Mouse (Mus musculus) forebrain, embryonic 10.5 days (tissue): Measurements from ENCODE around the gene Dnttip1. TPM values are rescaled to one million over a fixed set of nuclear protein-coding genes. Genes with fewer than 3 reads are reported as not detected.

Experiments
- DNase-seq: peaks from one replicate; pipeline ENCODE4 v3.0.0-alpha.2; 2017; ENCODE audit warnings: low spot score; ENCODE audit errors: extremely low spot score
- H3K27ac ChIP-seq: fragments of 300-500 bp; sonication (generic); 2 replicates; pipeline ENCODE4 v1.5.1; 2016; ENCODE audit warnings: mild to moderate bottlenecking
- H3K27me3 ChIP-seq: fragments of 300-500 bp; sonication (generic); 2 replicates; pipeline ENCODE4 v1.6.1; 2016; ENCODE audit warnings: mild to moderate bottlenecking; ENCODE audit not compliant: poor library complexity, severe bottlenecking
- H3K36me3 ChIP-seq: fragments of 300-500 bp; sonication (generic); replicated peaks from 2 replicates; pipeline ENCODE4 v1.6.1; 2016; ENCODE audit warnings: mild to moderate bottlenecking, moderate library complexity
- H3K4me1 ChIP-seq: fragments of 300-500 bp; sonication (generic); 2 replicates; pipeline ENCODE4 v1.6.1; 2016
- H3K4me3 ChIP-seq: fragments of 300-500 bp; sonication (generic); 2 replicates; pipeline ENCODE4 v1.5.1; 2016; ENCODE audit warnings: mild to moderate bottlenecking, moderate library complexity
- H3K9me3 ChIP-seq: fragments of 300-500 bp; sonication (generic); 2 replicates; pipeline ENCODE4 v1.6.1; 2016; ENCODE audit warnings: mild to moderate bottlenecking, moderate library complexity
- WGBS: fragments of 180-500 bp; shearing (Covaris S2); methylation state at CpG from one replicate; pipeline ENCODE4 v1.1.7; 2016; 5-methylcytosine and 5-hydroxymethylcytosine counted together
- polyA plus RNA-seq: library from polyadenylated mRNA; unstranded; fragments of >200 nt; fragmentation: Nextera tagmentation; extraction: Ambion mirVana; gene quantifications from 2 replicates; pipeline ENCODE4 v1.2.1, GENCODE M21; 2016

Dnttip1 gene
- polyA plus RNA-seq, 1 experiment from 2014 or later = 80.6 TPM

DNA sequence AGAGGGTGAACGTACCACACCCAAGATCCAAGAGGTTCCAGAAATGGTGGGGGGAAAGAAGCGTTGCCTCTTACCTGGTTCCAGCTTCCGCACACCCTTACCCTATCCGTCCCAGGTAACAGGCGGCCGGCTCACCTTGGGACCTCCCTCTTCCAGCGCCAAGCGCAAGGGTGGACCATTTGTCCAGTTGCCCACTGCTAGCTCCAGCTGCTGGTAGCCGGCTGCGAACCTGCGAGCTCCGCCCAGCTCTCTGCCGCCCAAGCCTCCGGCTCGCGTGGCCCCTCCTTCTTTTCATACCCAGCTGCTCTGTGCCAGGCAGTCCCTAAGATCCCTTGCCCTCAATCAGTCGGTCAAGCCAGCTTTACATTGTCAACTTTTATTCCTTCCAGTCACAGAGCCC is 31.0 kb downstream of the Dnttip1 start:
- no peaks in the 10 kb centered on the region for H3K9me3 ChIP-seq
- H3K27me3 ChIP-seq = no peaks in the 10 kb centered on the region
- H3K36me3 ChIP-seq = peaks cover 21% of the 10 kb centered on the region
- H3K27ac ChIP-seq = no peak overlapping the region
- WGBS = 76% methylated on average over 17 of the region's 17 CpGs
- no peak overlapping the region for H3K4me3 ChIP-seq
- no peak for DNase-seq
- H3K4me1 ChIP-seq = peaks cover 15% of the 10 kb centered on the region

DNA sequence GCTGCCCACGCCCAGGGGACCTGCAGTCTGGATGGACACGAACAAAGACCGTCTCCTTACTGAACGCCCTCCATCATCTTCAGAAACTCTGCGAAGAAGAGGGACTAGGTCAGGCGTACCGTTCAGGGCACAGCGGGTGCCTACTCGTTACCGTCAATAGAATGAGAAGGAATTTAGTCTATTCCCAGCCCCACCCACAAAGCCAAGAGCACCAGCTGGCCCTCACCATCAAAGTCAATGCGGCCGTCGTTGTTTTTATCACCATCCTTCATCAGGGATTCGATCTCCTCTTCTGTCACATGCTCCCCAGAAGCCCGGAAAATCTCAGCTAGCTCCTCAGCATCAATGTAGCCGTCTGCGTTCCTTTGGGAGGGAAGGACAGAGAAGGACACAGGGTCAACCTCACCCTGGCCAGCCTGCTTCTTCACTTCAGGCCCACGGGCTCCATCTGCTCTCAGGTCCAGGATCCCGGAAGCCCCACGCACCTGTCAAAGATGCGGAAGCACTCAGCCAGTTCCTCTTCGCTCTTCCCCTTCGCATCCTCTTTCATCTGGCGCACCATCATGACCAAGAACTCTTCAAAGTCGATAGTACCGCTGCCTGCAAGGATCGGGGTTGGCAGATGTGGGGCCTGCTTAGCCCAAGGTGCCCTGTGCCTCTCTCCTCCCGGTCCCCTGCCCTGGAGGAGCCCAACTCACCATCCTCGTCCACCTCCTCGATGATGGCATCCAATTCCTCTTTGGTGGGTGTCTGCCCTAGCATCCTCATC is 31.6 kb downstream of the Dnttip1 start:
- Histone ChIP-seq H3K27ac (no peak overlapping the region), H3K4me1 (peaks cover 9% of the 10 kb centered on the region), H3K27me3 (no peaks in the 10 kb centered on the region), H3K36me3 (peaks cover 14% of the 10 kb centered on the region), H3K4me3 (no peak overlapping the region), H3K9me3 (no peaks in the 10 kb centered on the region)
- no peak for DNase-seq
- WGBS = 87% methylated on average over 30 of the region's 30 CpGs

DNA sequence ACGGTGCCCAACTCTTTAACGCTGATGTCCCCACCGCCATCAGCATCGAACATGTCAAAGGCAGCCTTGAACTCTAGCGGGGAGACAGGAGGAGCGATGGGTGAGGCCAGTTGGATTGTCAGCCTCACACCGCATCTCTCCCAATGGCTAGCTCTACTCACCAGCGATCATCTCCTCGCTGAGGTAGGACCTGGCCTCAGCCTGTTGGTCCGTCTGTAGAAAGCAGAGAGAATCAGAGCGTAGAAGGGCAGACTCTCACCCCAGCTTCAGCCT is 32.2 kb downstream of the Dnttip1 start:
- DNase-seq = no peak
- Histone ChIP-seq H3K4me1 (peaks cover 9% of the 10 kb centered on the region; the same call in 1 of the 2 replicates), H3K27ac (no peak overlapping the region), H3K36me3 (peaks cover 9% of the 10 kb centered on the region), H3K27me3 (no peaks in the 10 kb centered on the region), H3K9me3 (no peaks in the 10 kb centered on the region), H3K4me3 (no peak overlapping the region)
- 92% methylated on average over 11 of the region's 11 CpGs for WGBS

DNA sequence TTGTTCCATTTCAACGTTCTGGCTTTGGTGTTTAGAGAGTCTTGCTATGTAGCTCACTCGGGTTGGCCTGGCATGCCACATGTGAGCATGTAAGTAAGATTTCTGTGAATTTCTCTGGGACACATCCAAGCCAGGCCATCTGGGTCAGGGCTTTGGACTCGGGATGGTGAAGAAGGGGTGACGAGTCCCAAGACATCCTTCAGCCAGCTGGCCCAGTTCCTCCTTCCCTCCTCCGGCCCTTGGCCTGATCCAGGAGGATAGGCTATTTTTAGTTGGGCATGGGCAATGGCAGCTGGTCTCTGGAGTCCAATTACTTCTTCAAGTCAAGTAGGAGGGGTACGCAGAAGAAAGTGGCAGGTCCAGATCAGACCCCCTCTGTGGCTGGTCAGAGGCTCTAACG is 33.0 kb downstream of the Dnttip1 start:
- Histone ChIP-seq H3K4me1 (0 out of 2 replicates have a peak, but pooled peaks cover 5% of the 10 kb centered on the region), H3K27me3 (no peaks in the 10 kb centered on the region), H3K36me3 (peaks cover under 1% of the 10 kb centered on the region; the same call in 1 of the 2 replicates), H3K9me3 (no peaks in the 10 kb centered on the region), H3K27ac (no peak overlapping the region), H3K4me3 (no peak overlapping the region)
- WGBS = 85% methylated on average over 7 of the region's 7 CpGs
- DNase-seq = no peak

DNA sequence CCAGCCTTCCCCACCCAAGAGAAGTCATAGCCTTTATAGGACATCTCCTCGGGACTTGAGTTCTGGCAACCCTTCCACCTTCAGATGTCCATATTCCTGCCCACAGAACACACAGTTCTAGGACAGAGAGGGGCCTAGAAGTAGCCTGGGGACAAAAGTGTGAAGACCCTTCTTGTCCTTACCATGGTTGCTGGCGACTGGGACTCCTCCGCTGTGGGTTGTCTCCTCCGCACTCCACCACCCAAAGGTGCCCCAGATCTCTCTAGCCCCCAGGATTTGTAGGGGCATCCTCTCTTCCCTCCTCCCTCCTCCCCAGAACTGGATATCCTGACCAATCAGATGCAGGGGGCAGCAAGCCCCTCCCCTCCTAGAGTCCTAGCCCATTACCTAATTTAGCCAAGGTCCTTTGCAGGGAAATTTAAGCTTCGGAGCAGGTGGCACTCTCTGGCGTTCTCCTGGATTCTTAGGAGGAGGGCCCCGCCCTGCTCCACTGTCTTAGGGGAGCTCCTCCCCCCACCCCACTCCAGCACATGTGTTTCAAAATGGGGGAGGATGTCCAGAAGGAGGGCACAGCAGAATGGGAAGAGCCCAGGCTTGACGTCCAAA is 33.8 kb downstream of the Dnttip1 start, which contains the start of gene Tnnc2:
Tnnc2 (minus strand) TSS at position 487 of the 606 bp plus-strand sequence.
- no peak for DNase-seq
- 72% methylated on average over 8 of the region's 8 CpGs for WGBS
- H3K9me3 ChIP-seq = no peaks in the 10 kb centered on the region
- H3K4me1 ChIP-seq = peaks cover 5% of the 10 kb centered on the region; the same call in 1 of the 2 replicates
- H3K27ac ChIP-seq = no peak within 1 kb of the TSS
- no peak within 1 kb of the TSS for H3K4me3 ChIP-seq
- H3K27me3 ChIP-seq = peaks cover 6% of the 10 kb centered on the region
- H3K36me3 ChIP-seq = no peaks in the 10 kb centered on the region

- 70% methylated on average over 4 of the region's 4 CpGs for WGBS
Measured at GRCm38 (mm10) chr2:164781876-164782275, 36.1 kb downstream of the Dnttip1 start.

GRCm38 (mm10) chr2:164783926-164784581 is 38.3 kb downstream of the Dnttip1 start:
- H3K4me1 ChIP-seq = peaks cover 35% of the 10 kb centered on the region
- H3K4me3 ChIP-seq = no peak overlapping the region
- no peaks in the 10 kb centered on the region for H3K9me3 ChIP-seq
- WGBS = 74% methylated on average over 7 of the region's 7 CpGs
- H3K36me3 ChIP-seq = peaks cover 6% of the 10 kb centered on the region
- peaks cover 24% of the 10 kb centered on the region for H3K27me3 ChIP-seq
- DNase-seq = no peak
- no peak overlapping the region for H3K27ac ChIP-seq

More at GRCm38 (mm10) chr2:164781876-164782275, 36.1 kb downstream of the Dnttip1 start:
- no peaks in the 10 kb centered on the region for H3K36me3 ChIP-seq
- H3K27me3 ChIP-seq = peaks cover 21% of the 10 kb centered on the region
- no peak overlapping the region for H3K4me3 ChIP-seq
- DNase-seq = no peak
- peaks cover 27% of the 10 kb centered on the region for H3K4me1 ChIP-seq
- no peak overlapping the region for H3K27ac ChIP-seq
- no peaks in the 10 kb centered on the region for H3K9me3 ChIP-seq

DNA sequence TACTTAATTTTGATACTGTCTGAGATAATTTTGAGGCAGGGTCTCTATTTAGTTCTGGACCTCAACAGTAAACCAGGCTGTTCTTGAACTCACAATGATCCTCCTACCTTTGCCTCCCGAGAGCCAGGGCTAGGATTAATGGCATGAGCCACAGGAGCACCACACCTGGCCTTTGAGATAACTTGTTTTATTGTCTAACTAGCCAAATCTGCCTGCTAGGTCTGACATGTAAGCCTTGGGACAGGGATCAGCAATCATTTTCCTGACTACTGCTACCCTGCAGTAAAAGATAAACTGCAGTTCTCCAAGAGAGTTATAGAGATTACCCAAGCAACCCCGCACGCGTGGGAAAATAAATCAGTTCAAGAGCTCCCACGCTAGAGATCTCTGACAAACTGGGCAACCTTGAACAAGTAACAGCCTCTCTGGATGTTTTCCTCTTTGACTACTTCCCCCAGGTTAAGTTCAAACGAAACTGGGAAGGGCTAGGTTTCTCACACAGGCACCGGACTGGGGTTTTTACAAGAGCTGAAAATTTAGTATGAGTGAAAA is 39.2 kb downstream of the Dnttip1 start:
- Histone ChIP-seq H3K27ac (peak overlapping the region; percentile 88), H3K4me1 (peaks cover 36% of the 10 kb centered on the region), H3K36me3 (peaks cover 11% of the 10 kb centered on the region), H3K9me3 (no peaks in the 10 kb centered on the region), H3K4me3 (peak overlapping the region; percentile 79), H3K27me3 (peaks cover 24% of the 10 kb centered on the region)
- no peak for DNase-seq
- 21% methylated on average over 7 of the region's 7 CpGs for WGBS

GRCm38 (mm10) chr2:164785481-164786387 is 40.0 kb downstream of the Dnttip1 start, which contains the start of gene Snx21:
Gene Snx21 (plus strand): TSS chr2:164785823.
- Histone ChIP-seq H3K4me1 (peaks cover 36% of the 10 kb centered on the region), H3K36me3 (peaks cover 19% of the 10 kb centered on the region), H3K4me3 (peak within 1 kb of the TSS; percentile 79), H3K27ac (peak within 1 kb of the TSS; percentile 88), H3K9me3 (no peaks in the 10 kb centered on the region), H3K27me3 (peaks cover 24% of the 10 kb centered on the region)
- under 1% methylated on average over 86 of the region's 89 CpGs for WGBS
- peak; percentile 83 for DNase-seq

GRCm38 (mm10) chr2:164786388-164786885 is 40.7 kb downstream of the Dnttip1 start:
- no peaks in the 10 kb centered on the region for H3K9me3 ChIP-seq
- WGBS = 7% methylated on average over 15 of the region's 15 CpGs
- peak overlapping the region; percentile 88 for H3K27ac ChIP-seq
- peak overlapping the region; percentile 79 for H3K4me3 ChIP-seq
- peaks cover 36% of the 10 kb centered on the region for H3K4me1 ChIP-seq
- H3K36me3 ChIP-seq = peaks cover 26% of the 10 kb centered on the region
- no peak for DNase-seq
- H3K27me3 ChIP-seq = peaks cover 24% of the 10 kb centered on the region

GRCm38 (mm10) chr2:164787032-164787431 is 41.2 kb downstream of the Dnttip1 start:
- H3K27me3 ChIP-seq = peaks cover 24% of the 10 kb centered on the region
- H3K9me3 ChIP-seq = no peaks in the 10 kb centered on the region
- H3K4me1 ChIP-seq = peaks cover 36% of the 10 kb centered on the region
- H3K27ac ChIP-seq = no peak overlapping the region
- peaks cover 32% of the 10 kb centered on the region for H3K36me3 ChIP-seq
- no peak for DNase-seq
- WGBS = 86% methylated on average over 3 of the region's 3 CpGs
- peak overlapping the region; percentile 79; the same call in 1 of the 2 replicates for H3K4me3 ChIP-seq

DNA sequence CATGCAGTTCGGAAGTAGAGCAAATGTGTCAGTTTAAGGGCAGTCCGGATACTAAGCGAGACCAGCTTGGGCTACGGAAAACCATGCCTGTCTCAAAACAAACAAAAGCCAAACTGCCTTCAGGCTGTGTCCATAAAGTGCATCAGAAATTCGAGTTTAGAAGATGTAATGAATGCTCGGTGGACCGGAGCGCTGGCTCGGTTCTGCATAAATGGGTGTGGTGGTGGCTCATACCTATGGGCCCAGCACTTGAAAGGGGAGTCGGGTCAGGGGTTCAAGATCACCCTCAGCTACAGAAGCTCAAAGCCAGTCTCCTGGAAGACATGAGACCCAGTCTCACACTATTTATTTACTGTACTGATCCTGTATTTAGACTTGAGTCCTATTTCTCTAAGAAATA is 42.0 kb downstream of the Dnttip1 start:
- Histone ChIP-seq H3K4me3 (no peak overlapping the region), H3K4me1 (peaks cover 36% of the 10 kb centered on the region), H3K36me3 (peaks cover 40% of the 10 kb centered on the region), H3K27ac (no peak overlapping the region), H3K9me3 (no peaks in the 10 kb centered on the region), H3K27me3 (peaks cover 24% of the 10 kb centered on the region)
- DNase-seq = no peak
- 89% methylated on average over 10 of the region's 10 CpGs for WGBS
